Mouse (Mus musculus) spleen, postnatal 14 days (tissue): ENCODE data around the gene Clec1b.

ENCODE experiments used
- DNase-seq, 2 experiments: peaks; one replicate each; pipeline ENCODE4 v3.0.0; 2021 to 2022; ENCODE audit warnings: low spot score in 2 of 2

Clec1b gene

DNA sequence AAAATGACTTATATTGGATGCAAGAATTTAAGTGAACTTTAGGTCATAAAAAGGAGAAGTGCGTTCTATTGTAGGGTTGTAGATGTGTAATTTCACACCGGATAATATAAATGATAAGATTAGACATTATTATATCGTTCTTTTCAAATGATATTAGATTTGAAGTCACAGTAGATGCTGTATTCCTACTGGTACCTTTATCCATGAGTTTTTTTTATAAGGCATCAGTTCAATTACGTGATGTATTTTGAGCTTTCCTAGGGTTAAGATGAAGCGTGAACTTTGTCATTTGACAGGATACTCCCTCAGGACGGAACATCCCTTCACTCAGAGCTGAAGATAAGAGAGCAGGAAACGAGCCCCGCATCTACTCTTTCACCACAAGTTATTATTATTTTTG, at the start of gene Clec1b:
Gene Clec1b (plus strand): TSS at position 301 of the 400 bp plus-strand sequence.
- DNase-seq = no peak

DNA sequence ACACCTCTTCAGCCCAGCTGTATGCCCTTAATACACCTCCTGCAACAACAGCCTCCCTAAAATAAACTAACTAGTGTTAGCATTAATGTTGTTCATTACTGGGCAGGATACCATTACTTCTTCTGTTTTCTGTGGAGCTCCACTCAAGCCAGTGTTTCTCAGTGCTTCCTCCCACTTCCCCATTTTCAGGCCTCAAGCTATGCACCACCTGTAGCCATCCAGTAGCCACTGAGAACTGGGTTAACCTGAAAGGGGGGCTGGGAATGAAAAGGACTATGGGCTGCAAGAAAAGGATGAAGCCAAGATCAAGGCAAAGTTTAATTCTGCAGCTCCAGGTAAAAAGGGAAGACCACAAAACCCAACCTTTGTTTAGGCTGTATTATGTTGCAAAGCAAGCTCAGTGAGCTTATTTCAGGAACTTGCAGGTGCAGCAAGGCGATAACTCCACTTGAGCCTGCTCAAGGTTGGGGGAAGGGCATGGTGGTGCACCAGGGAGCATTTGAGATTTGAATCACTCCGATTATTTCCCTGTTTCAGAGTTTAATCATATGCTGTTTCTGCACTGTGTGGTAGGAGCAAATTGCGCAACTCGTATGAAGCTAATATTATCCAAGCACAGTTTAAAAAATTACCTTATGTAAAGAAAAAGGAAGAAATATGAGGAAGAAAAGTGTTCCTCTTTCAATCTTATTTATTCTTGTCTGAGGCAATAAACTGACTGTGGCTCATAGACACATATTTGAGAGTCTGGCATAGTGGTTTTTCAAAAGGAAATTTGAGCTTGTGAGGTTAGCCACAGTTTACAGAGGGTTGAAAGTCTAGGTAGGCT, 47.4 kb upstream of the Clec1b start:
- peak in 1 of 2 experiments; percentile 9 for DNase-seq

DNA sequence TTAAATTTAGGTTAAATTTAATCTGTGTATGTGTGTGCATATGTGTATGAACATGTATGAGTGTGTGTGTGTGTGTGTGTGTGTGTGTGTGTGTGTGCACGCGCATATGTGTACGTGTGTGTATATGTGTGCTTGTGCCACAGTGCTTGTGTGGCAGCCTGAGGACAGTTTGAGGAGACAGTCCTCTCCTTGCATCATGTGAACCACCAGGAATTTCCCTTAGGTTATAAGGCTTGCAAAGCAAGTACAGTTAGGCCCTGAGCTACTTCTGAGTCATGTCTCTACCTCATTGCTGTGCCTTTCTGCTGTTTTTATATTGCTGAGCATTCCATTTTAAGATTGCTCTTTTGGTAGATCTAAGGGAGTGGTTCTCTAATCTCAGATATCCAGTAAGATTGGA, 46.0 kb upstream of the Clec1b start:
- DNase-seq = no peak

DNA sequence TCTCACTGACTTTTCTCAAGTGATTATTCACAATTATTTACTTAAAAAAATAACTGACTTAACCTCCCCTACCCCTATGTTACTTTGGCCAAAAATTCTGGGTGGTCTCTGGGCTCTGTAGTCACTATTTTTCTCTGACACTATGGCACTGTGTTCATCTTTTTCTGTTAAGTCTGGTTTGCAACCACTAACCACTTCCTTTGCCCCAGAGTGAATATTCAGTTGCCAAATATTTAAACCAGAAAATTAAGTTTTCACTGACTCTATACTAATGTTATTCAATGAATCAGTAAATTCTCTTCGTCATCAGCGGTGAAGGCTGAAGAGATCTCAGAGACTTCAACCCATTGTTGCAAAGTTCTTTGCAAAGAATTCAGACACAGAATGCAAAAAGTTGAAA, 41.3 kb upstream of the Clec1b start:
- no peak for DNase-seq

DNA sequence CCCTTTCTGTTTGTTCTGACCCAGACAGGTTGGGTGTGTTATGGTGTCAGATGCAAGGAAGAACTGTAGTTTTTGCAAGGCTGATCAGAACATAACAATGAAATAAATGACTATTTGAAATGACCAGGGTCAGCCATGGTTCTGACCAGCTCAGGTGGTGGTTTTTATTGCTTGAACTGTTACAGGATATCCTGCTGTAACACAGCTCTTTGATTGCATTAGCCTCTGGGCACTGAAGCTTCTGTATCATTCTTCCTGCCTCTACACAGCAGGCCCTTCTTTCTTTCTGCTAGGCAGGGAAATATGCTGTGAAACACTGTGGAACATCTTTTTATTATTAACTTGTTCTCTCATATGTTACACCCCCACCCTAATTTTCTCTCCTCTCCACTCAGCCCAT, 40.7 kb upstream of the Clec1b start:
- no peak for DNase-seq

DNA sequence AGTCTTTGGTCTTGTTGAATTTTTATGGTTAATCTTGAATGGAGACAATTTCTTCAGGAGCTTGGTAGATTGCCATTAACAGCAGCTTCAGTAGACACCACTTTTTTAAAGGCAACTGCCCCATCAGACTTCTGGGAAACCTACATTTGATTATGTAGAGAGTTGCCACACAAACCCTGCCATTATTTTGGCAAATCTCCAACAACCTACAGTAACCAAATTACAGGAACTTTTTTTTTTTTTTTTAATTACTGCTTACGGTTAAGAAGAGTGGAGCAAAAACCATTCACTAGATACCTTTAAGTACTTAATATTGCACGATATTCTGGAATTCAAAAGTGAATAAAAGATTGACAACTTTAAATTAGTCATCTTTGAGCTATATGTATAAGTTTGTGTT, 37.6 kb upstream of the Clec1b start:
- no peak for DNase-seq

DNA sequence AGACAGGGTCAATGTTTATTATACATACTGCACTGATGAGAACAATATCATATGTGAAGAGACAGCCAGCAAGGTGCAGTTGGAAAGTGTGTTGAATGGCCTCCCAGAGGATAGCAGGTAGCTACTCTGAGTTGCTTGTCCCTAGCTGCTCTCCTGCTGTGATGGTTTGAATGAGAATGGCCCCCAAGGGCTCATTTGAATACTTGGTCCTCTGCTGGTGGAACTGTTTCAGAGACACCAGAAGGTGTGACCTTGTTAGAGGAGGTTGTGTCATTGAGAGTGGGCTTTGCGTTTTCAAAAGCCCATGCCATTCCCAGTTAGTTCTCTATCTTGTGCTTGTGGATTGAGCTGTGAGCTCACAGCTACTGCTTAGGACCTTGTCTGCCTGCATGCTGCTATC, 33.2 kb upstream of the Clec1b start:
- no peak for DNase-seq

DNA sequence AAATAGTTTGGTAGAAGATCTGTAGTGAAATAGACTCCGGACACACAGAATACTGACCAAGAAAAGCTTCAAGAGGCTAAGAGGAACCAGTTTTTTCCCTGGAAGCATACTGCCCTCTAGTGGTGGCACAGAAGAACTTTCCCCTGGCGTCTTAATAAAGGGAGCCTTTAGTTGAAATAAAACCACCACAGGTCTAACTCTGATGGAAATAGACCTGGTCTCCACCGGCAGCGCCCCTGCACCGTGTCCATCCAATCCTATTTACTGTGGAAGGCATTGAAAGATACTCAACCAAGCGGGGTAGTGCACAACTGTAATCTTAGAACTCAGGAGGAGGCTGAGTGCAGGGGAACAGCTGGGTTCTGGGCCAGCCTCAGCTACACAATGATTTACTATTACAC, 31.1 kb upstream of the Clec1b start:
- DNase-seq = peak in 1 of 2 experiments; percentile 33

DNA sequence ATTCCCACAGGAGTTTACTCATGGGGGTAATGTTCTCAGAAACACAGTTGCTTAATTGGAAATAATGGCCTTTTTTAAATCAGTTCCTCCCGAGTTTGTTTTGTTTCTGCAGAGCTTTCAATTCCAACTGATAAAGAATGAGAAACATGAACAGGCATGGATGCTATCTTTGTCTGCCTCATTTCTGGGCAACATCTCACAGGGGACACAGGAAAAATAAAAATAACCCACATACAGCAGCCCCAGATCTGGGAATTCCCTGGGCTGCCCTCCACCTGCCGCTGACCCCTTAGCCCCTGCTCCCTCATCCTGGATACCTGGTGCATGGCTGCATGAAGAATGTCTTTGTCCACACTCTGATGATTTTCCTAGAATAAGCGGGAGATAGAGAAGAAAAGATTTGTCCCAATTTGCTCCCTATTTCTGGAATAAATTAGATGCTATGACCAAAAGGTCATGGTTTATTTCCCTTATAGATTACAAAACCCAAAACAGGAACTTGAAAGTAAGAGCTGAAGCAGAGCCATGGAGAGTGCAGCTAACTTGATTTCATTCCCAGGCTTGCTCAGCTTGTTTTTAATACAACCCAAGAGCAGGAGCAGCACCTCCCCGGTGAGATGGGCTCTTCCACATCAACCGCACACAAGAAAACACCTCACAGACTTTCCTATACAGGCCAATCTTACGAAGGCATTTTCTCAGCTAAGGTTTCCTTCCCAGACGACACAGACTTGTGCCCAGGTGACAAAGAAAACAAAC, 27.5 kb upstream of the Clec1b start:
- no peak for DNase-seq

DNA sequence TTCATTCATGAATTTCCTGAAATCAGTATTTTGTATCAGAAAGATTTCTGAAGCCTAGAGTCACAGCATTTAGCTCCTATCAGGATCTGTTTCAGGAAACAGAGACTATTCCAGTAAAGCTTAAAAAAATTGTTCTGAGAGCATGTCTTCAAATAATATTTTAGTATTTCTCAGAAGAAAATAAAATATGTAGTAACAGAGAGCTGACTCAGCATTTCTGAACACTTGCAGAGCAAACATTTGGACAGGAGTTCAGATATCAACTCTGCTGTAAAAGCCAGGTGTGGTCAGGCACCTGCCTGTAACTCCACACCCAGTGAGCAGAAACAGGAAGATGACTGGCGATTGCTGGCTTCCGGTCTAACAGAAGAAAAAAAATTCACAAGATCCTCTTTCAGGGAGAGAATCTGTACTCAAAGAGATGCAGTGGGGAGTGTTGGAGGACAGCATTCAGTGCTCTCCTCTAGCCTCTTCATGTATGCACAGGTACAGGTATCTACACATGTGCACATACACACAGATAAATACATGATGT, 22.1 kb upstream of the Clec1b start:
- DNase-seq = no peak

DNA sequence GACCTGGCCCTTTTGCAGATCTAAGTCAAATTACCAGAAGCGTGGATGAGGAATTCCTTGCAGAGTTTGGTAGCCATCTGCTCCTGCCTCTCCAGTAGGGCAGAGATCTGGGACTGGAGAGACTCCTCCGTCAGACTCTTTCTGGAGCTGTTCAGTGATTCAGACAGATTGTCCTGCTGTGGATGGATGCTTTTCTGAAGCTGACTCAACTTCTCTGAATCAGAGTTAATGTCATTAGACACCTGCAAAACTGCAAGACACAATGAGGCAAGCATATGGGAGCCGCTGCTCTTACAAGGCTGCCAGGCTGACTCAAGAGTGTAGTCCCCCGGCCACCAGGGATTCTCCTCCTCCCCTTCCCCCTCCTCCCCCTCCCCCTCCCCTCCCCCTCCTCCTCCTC, 16.6 kb upstream of the Clec1b start:
- no peak for DNase-seq

DNA sequence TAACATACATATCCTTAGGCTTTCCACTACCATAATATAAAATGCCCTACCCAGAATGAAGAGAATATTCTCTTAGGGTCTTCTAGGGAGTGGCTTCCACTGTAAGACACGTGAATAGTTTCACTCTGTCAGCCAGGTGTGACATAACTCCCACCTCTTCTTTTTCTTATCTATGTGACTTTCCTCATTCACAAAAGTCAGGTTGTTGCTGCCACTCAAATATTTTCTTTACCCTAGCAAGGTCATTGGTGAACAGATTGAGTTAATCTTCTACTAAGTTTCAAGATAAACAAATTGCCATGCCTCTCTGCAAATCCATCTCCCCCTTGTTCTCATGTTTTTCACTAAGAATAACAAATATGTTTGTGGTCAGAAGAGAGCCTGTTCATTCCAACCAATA, 15.4 kb upstream of the Clec1b start:
- no peak for DNase-seq

DNA sequence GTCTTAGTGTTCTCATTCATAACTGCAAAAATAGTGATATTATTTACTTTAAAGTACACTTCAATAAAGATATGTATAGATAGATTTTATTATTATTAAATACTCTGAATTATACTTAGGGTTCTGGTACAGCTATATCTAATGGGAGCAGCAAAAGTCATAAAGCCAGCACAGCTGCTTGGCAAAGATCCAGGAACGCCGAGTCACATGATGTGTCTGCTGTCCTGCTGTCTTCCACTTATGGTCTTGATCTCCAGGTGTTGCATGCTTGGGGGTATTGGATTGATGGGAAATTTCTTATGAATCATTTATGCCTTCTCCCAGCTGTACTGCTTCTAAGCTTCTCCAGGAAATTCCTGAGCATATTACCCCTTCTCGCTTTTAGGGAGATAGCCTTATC, 13.6 kb upstream of the Clec1b start:
- no peak for DNase-seq

DNA sequence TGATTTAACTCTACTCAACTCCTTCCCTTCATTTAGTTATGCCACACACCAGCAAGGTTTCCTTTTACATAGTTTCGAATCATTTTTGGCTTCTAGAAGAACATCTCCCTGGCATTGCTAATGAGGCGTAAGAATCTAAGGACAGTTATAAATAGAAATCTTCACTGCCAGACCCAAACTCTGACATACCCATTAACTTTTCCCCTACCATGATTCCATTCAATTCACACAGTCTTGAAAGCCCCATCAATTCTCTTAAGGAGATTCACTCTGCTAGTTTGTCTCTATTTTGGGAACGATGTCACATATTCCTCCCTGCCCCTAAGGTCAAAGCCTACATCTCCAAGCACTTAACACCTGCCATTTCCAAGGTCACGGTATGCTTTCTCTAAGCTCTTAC, 12.1 kb upstream of the Clec1b start:
- no peak for DNase-seq

DNA sequence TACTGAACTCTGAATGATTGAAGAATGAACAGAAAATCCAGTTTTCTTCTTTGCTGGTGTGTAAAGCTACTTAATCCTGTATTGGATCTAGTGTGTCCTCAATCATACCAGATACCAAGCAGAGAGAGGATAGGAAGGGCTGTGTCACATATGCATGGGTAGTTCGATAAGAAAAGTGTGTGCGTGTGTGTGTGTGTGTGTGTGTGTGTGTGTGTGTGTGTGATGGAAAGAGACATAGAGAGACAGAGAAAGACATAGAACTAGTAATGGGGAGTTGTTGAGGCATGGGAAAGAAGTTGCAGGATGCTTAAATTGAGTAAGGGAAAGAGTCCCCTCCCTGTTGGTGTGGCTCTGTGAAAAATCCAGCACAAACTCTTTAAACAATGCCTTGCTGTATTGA, 11.3 kb upstream of the Clec1b start, which contains the start of gene Clec12b:
Gene Clec12b (minus strand): TSS at position 101 of the 400 bp plus-strand sequence.
- DNase-seq = no peak

DNA sequence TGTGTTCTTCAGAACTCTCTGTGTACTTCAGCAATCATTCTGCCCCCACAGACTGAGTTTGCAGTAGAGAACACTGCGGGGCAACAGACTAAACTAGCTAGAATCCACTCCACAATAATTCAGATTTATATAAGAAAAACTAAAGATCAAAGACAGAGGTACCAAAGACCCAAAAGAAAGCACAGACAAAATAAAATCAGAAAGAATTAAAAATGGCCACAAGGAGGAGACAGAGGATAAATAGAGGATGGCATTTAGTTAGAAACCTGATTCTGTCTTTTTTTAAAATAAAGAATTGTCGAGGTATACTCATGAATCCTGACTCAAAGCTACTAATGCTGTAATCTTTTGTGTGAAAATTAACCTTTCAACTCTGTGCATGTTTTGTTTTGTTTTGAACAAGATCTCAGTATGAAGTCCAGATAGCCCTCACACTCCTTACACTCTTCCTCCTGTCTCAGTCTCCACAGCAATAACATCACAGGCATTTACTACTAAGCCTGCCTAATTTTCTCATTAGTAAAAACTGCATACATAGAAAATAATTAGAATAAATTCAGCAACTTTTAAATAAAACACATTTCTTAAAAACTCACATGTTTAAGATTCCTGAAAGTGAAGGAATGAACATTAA, 3.9 kb upstream of the Clec1b start:
- no peak for DNase-seq

DNA sequence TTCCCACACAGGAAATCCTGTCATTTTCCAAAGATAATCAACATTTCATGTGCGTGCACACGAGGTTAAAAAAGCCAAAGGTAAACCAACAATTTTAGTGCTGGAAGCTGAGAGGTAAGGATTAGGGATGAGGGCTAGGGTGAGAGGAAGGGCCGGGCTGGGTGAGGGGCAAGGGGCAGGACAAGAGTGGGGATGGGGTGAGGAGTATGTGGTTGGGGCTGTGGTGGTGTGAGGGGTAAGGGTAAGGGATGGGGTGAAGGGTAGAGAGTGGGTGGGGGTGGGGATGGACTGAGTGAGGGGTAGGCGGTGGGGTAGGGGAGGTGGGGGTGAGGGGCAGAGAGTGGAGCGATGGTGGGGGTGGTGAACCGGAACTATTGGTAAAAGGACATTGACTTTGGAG, 3.4 kb upstream of the Clec1b start:
- no peak for DNase-seq

DNA sequence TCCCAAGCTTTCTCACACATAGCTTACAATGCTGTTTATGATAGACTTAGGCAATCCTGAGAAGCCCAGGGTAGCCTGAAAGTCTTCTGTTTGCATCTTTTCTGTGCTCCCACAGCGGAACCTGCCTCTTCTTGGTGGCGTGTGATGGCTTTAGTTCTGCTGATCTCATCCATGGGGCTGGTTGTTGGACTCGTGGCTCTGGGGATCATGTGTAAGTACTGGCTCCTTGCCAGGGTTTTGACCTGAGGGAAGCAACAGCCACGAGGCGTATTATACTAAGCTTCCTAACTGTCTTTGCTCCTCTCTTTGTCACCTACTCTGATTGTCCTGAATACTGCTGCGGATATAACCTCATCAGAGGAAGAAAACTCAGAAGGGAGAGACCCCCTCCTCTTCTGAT, 2.8 kb downstream of the Clec1b start:
- DNase-seq = no peak

DNA sequence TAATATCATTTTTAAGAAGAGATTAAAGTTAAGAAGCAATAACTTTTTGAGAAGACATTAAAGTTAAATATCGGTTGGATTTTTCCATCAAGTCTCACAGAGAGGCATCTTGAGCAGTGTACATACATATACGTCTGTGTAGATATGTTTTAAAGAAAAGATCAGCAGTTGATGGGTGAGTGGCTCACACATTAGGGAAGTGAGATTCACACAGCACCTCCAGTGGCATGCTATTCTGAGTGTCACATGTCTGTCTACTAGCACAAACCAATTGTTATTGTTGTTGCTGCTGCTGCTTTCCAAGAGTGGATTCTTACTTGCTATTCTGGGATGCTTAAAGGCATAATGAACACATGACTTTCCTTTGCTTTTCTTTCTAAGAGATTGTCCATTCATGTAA, 5.3 kb downstream of the Clec1b start:
- no peak for DNase-seq

DNA sequence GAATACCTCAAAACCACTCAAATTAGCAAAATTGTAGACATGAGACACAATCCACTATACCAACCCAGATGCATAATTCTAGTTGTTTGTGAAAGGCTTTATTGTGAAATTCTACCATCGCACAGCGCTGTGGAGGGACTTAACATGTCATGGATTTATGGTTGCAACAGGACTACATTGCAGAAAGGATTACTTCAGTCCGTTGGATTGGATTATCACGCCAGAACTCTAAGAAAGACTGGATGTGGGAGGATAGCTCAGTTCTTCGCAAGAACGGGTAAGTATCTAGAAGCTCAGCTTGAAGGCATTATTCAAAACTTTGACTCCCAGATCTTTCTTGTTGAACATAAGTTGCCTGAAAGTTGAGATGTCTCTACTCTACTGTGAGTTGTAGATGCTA, 6.3 kb downstream of the Clec1b start:
- no peak for DNase-seq

DNA sequence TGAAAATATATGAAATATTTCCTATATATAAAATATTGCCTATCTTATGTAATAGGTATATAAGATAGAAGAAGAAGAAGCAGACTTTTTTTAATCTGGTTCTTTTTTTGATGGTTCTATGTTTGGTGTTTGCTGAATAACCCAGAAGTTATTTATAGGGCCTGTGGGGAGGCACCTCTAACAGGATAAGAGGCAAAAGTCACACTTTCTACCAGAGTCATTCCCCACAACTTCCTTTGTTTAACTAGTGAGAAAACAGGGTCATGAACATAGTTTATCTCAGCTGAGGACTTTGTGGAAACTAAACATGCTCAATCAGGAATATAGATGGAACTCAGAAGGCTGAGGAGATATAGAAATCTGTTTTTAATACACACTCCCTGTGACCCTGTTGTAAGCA, 8.9 kb downstream of the Clec1b start:
- no peak for DNase-seq

DNA sequence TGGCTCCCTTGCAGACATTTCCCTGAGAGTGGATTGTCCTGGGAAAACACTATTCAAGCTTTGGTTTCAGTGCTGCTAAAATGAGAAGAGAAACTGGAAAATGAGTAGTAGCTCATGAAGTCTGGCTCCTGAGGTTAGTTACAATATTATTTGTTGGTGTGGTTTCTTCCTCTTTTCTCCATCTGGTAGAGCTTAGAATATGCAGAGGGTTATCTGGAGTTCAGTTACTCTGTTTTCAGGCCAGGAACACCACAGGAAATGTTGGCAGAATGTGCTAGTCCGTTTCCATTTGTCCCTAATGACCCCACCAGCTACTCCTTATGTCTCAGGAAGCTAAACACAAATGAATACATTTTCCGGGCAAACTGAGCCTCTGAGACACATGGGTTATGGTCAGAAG, 10.2 kb downstream of the Clec1b start:
- DNase-seq = no peak
